Mouse (Mus musculus) kidney, postnatal 0 days (tissue): ENCODE results near the gene Hoxa11. TPM values are rescaled to one million over a fixed set of nuclear protein-coding genes. Genes with fewer than 3 reads are reported as not detected.

Experiments used
- ATAC-seq: fragments of 200-750 bp; cut with Nextera tagmentation; replicated peaks from 2 replicates; pipeline ENCODE4 v1.8.0; 2017; ENCODE audit warnings: low read depth, moderate number of reproducible peaks, moderate TSS enrichment, moderate library complexity; ENCODE audit not compliant: low FRiP score
- DNase-seq: peaks from one replicate; pipeline ENCODE4 v3.0.0-alpha.2; 2016; ENCODE audit warnings: low spot score
- H3K27ac ChIP-seq: fragments of 300-500 bp; sonication (generic); 2 replicates; pipeline ENCODE4 v1.5.1; 2014; ENCODE audit warnings: mild to moderate bottlenecking
- H3K27me3 ChIP-seq: fragments of 300-500 bp; sonication (generic); 2 replicates; pipeline ENCODE4 v1.6.1; 2014; ENCODE audit warnings: low read length, mixed read lengths; ENCODE audit not compliant: insufficient read depth
- H3K36me3 ChIP-seq: fragments of 300-500 bp; sonication (generic); 2 replicates; pipeline ENCODE4 v1.6.1; 2014; ENCODE audit warnings: low read length, mixed read lengths; ENCODE audit not compliant: insufficient read depth
- H3K4me1 ChIP-seq: fragments of 300-500 bp; sonication (generic); replicated peaks from 2 replicates; pipeline ENCODE4 v1.6.1; 2014; ENCODE audit warnings: antibody characterized with exemption, low read length, mixed read lengths; ENCODE audit not compliant: insufficient read depth
- H3K4me2 ChIP-seq: fragments of 300-500 bp; sonication (generic); 2 replicates; pipeline ENCODE4 v1.6.1; 2014; ENCODE audit warnings: mild to moderate bottlenecking, low read length, moderate library complexity, mixed read lengths
- H3K4me3 ChIP-seq: fragments of 300-500 bp; sonication (generic); replicated peaks from 2 replicates; pipeline ENCODE4 v1.5.1; 2014; ENCODE audit warnings: low read depth, low read length
- H3K9ac ChIP-seq: fragments of 300-500 bp; sonication (generic); 2 replicates; pipeline ENCODE4 v1.6.1; 2014; ENCODE audit warnings: low read depth, low read length
- H3K9me3 ChIP-seq: fragments of 300-500 bp; sonication (generic); replicated peaks from 2 replicates; pipeline ENCODE4 v1.6.1; 2016; ENCODE audit warnings: low read length, inconsistent platforms, mixed read lengths
- CTCF ChIP-seq: IDR thresholded peaks from 2 replicates; pipeline ENCODE4 v1.5.1; 2016; ENCODE audit warnings: antibody characterized with exemption, low read depth, mild to moderate bottlenecking, moderate library complexity
- WGBS: fragments of 180-500 bp; shearing (Covaris S2); extraction: QIAGEN DNeasy Blood & Tissue Kit; methylation state at CpG from one replicate; pipeline ENCODE4 v1.1.7; 2014; 5-methylcytosine and 5-hydroxymethylcytosine counted together
- microRNA counts: library from miRNA; unstranded; fragments of <30 nt; microRNA quantifications from one replicate; lab custom pipeline; 2015
- microRNA-seq: library from miRNA; unstranded; fragments of <30 nt; microRNA quantifications from one replicate; pipeline ENCODE4, GENCODE M21; 2016
- polyA plus RNA-seq: library from polyadenylated mRNA; unstranded; fragments of >200 nt; fragmentation: Nextera tagmentation; extraction: Ambion mirVana; gene quantifications from 2 replicates; pipeline ENCODE4 v1.2.1, GENCODE M21; 2015

Hoxa11 gene
- polyA plus RNA-seq, 1 experiment from 2014 or later = 27.7 TPM

- ATAC-seq = no peak
- 0 out of 2 replicates have a peak overlapping the region, but pooled peaks have one; percentile 15 for H3K27ac ChIP-seq
- H3K4me1 ChIP-seq = peaks cover 39% of the 10 kb centered on the region
- H3K4me2 ChIP-seq = 0 out of 2 replicates have a peak overlapping the region, but pooled peaks have one; percentile 21
- H3K9ac ChIP-seq = no peak overlapping the region
- no peaks in the 10 kb centered on the region for H3K27me3 ChIP-seq
- H3K4me3 ChIP-seq = no peak overlapping the region
- 34% methylated on average over 10 of the region's 10 CpGs for WGBS
- H3K9me3 ChIP-seq = no peaks in the 10 kb centered on the region
- TF ChIP-seq CTCF = peak; percentile 24; the same call in 1 of the 2 replicates
- H3K36me3 ChIP-seq = 0 out of 2 replicates have a peak, but pooled peaks cover 6% of the 10 kb centered on the region
- DNase-seq = no peak
Measured at GRCm38 (mm10) chr6:52194690-52195089, 50.9 kb downstream of the Hoxa11 start.

MicroRNA genes within 50 kb of the gene (microRNA counts, 519-probe panel; counts per million panel counts)
- 7,102 counts per million, percentile 95 among the panel's probes with 10 or more counts for microRNA mmu-miR-196b (lab: Ali Mortazavi, UCI)

Small RNAs within 50 kb of the gene (microRNA-seq; reads per million reads assigned to microRNA genes)
- 27,168 reads per million, percentile 97 among the genes with 10 or more reads in this experiment for gene Mir196b

Other genes with a start within 250 kb of the Hoxa11 start
- gene Skap2, start 233.3 kb downstream of the Hoxa11 start, polyA plus RNA-seq = 35.6 and 37.0 TPM in 2 replicates
- gene Hoxa1, start 87.5 kb downstream of the Hoxa11 start, polyA plus RNA-seq = 0.33 and 0.64 TPM in 2 replicates
- gene Hoxa2, start 81.0 kb downstream of the Hoxa11 start, polyA plus RNA-seq = 2.3 and 2.4 TPM in 2 replicates
- gene 5730596B20Rik, start 68.3 kb downstream of the Hoxa11 start, polyA plus RNA-seq = 1.3 TPM in 2 replicates
- 1.6 and 2.2 TPM in 2 replicates for gene Hoxa4, start 54.1 kb downstream of the Hoxa11 start, polyA plus RNA-seq
- 9.7 and 10.4 TPM in 2 replicates for gene Hoxa5, start 41.2 kb downstream of the Hoxa11 start, polyA plus RNA-seq
- gene Hoxa6, start 37.1 kb downstream of the Hoxa11 start, polyA plus RNA-seq = 2.8 and 3.0 TPM in 2 replicates
- 4.8 and 6.0 TPM in 2 replicates for gene Hoxa3, start 32.5 kb downstream of the Hoxa11 start, polyA plus RNA-seq
- 0.66 and 2.1 TPM in 2 replicates for gene Gm28308, start 32.5 kb downstream of the Hoxa11 start, polyA plus RNA-seq
- 29.7 and 31.7 TPM in 2 replicates for gene Hoxa7, start 24.0 kb downstream of the Hoxa11 start, polyA plus RNA-seq
- gene Hoxa9, start 14.7 kb downstream of the Hoxa11 start, polyA plus RNA-seq = 57.3 and 57.8 TPM in 2 replicates
- 175 and 183 TPM in 2 replicates for gene Hoxa10, start 5.0 kb downstream of the Hoxa11 start, polyA plus RNA-seq
- not detected in 2 replicates for gene Hoxa13, start 15.1 kb upstream of the Hoxa11 start, polyA plus RNA-seq
- not detected in 2 replicates for gene Evx1, start 67.7 kb upstream of the Hoxa11 start, polyA plus RNA-seq